Mouse (Mus musculus) hindbrain, embryonic 11.5 days (tissue): Measurements from ENCODE around the gene Grb2. TPM values are rescaled to one million over a fixed set of nuclear protein-coding genes. Genes with fewer than 3 reads are reported as not detected.
A peak's percentile ranks its signal among the peaks of the same experiment; 100 is the strongest.

Experiments used
- ATAC-seq: fragments of 200-750 bp; cut with Nextera tagmentation; 2 replicates; pipeline ENCODE4 v1.8.0; 2017; ENCODE audit warnings: mild to moderate bottlenecking, moderate TSS enrichment, moderate library complexity; ENCODE audit not compliant: low FRiP score
- DNase-seq: peaks from one replicate; pipeline ENCODE4 v3.0.0-alpha.2; 2015; ENCODE audit warnings: low spot score
- H3K27ac ChIP-seq: fragments of 300-500 bp; sonication (generic); 2 replicates; pipeline ENCODE4 v1.5.1; 2014; ENCODE audit warnings: mild to moderate bottlenecking, low read depth, low read length
- H3K27me3 ChIP-seq: fragments of 300-500 bp; sonication (generic); 2 replicates; pipeline ENCODE4 v1.6.1; 2014; ENCODE audit warnings: mild to moderate bottlenecking, low read length, moderate library complexity, mixed read lengths; ENCODE audit not compliant: control insufficient read depth, insufficient read depth
- H3K36me3 ChIP-seq: fragments of 300-500 bp; sonication (generic); 2 replicates; pipeline ENCODE4 v1.6.1; 2014; ENCODE audit warnings: mild to moderate bottlenecking, low read length, moderate library complexity, mixed read lengths; ENCODE audit not compliant: control insufficient read depth, insufficient read depth
- H3K4me1 ChIP-seq: fragments of 300-500 bp; sonication (generic); replicated peaks from 2 replicates; pipeline ENCODE4 v1.6.1; 2014; ENCODE audit warnings: low read length, mixed read lengths; ENCODE audit not compliant: control insufficient read depth, insufficient read depth
- H3K4me2 ChIP-seq: fragments of 300-500 bp; sonication (generic); replicated peaks from 2 replicates; pipeline ENCODE4 v1.6.1; 2014; ENCODE audit warnings: mild to moderate bottlenecking, low read depth, low read length
- H3K4me3 ChIP-seq: fragments of 300-500 bp; sonication (generic); 2 replicates; pipeline ENCODE4 v1.5.1; 2014; ENCODE audit warnings: low read depth, low read length
- H3K9ac ChIP-seq: fragments of 300-500 bp; sonication (generic); 2 replicates; pipeline ENCODE4 v1.6.1; 2014; ENCODE audit warnings: low read depth, low read length
- H3K9me3 ChIP-seq: fragments of 300-500 bp; sonication (generic); 2 replicates; pipeline ENCODE4 v1.6.1; 2016; ENCODE audit warnings: low read length; ENCODE audit not compliant: control insufficient read depth
- WGBS: fragments of 180-500 bp; shearing (Covaris S2); extraction: QIAGEN DNeasy Blood & Tissue Kit; methylation state at CpG from one replicate; pipeline ENCODE4 v1.1.7; 2014; 5-methylcytosine and 5-hydroxymethylcytosine counted together
- polyA plus RNA-seq: library from polyadenylated mRNA; unstranded; fragments of >200 nt; fragmentation: Nextera tagmentation; extraction: Ambion mirVana; gene quantifications from 2 replicates; pipeline ENCODE4 v1.2.1, GENCODE M21; 2014

Gene Grb2
- polyA plus RNA-seq, 1 experiment from 2014 or later: 79.2 TPM

- peak overlapping the region; percentile 98 for H3K9ac ChIP-seq
- H3K4me1 ChIP-seq: peaks cover 10% of the 10 kb centered on the region
- H3K9me3 ChIP-seq: no peaks in the 10 kb centered on the region
- DNase-seq (peak; percentile 76), ATAC-seq (peak; percentile 77)
- H3K27me3 ChIP-seq: no peaks in the 10 kb centered on the region
- H3K4me3 ChIP-seq: peak overlapping the region; percentile 98
- peak overlapping the region; percentile 85 for H3K4me2 ChIP-seq
- 1% methylated on average over 39 of the region's 44 CpGs for WGBS
- H3K36me3 ChIP-seq: no peaks in the 10 kb centered on the region
- peak overlapping the region; percentile 95 for H3K27ac ChIP-seq
These were observed 836 bp downstream of the Grb2 start for GRCm38 (mm10) chr11:115707313-115708208.

- no peak for DNase-seq
- H3K9ac ChIP-seq: no peak overlapping the region
- peaks cover 10% of the 10 kb centered on the region for H3K4me1 ChIP-seq
- H3K9me3 ChIP-seq: no peaks in the 10 kb centered on the region
- H3K4me3 ChIP-seq: no peak overlapping the region
- no peaks in the 10 kb centered on the region for H3K27me3 ChIP-seq
- H3K4me2 ChIP-seq: peak overlapping the region; percentile 85; the same call in 1 of the 2 replicates
- no peak for ATAC-seq
- WGBS: 92% methylated on average over 10 of the region's 10 CpGs
- H3K27ac ChIP-seq: no peak overlapping the region
- H3K36me3 ChIP-seq: no peaks in the 10 kb centered on the region
These were observed 1.8 kb downstream of the Grb2 start for GRCm38 (mm10) chr11:115706584-115706983.

GRCm38 (mm10) chr11:115705561-115705960, 2.8 kb downstream of the Grb2 start:
- Histone ChIP-seq H3K4me3 (no peak overlapping the region), H3K27ac (no peak overlapping the region), H3K9ac (no peak overlapping the region), H3K36me3 (no peaks in the 10 kb centered on the region), H3K9me3 (no peaks in the 10 kb centered on the region), H3K27me3 (no peaks in the 10 kb centered on the region), H3K4me1 (peaks cover 10% of the 10 kb centered on the region), H3K4me2 (no peak overlapping the region)
- 80% methylated on average over 2 of the region's 2 CpGs for WGBS
- ATAC-seq (no peak), DNase-seq (no peak)

- Histone ChIP-seq H3K9ac (no peak overlapping the region), H3K4me3 (no peak overlapping the region), H3K27me3 (no peaks in the 10 kb centered on the region), H3K4me1 (peaks cover 13% of the 10 kb centered on the region), H3K9me3 (no peaks in the 10 kb centered on the region), H3K27ac (no peak overlapping the region), H3K4me2 (no peak overlapping the region), H3K36me3 (no peaks in the 10 kb centered on the region)
- 91% methylated on average over 10 of the region's 10 CpGs for WGBS
- ATAC-seq (no peak), DNase-seq (no peak)
These were observed 3.7 kb downstream of the Grb2 start for GRCm38 (mm10) chr11:115704648-115705047.

GRCm38 (mm10) chr11:115703466-115703865, 4.9 kb downstream of the Grb2 start:
- no peak for DNase-seq
- H3K4me2 ChIP-seq: no peak overlapping the region
- no peak overlapping the region for H3K27ac ChIP-seq
- no peak overlapping the region for H3K4me3 ChIP-seq
- WGBS: 93% methylated on average over 2 of the region's 2 CpGs
- H3K4me1 ChIP-seq: peaks cover 11% of the 10 kb centered on the region
- H3K9ac ChIP-seq: no peak overlapping the region
- H3K9me3 ChIP-seq: no peaks in the 10 kb centered on the region
- no peaks in the 10 kb centered on the region for H3K36me3 ChIP-seq
- no peaks in the 10 kb centered on the region for H3K27me3 ChIP-seq
- no peak for ATAC-seq

GRCm38 (mm10) chr11:115698986-115699728, 9.2 kb downstream of the Grb2 start:
- Histone ChIP-seq H3K27ac (peak overlapping the region; percentile 87), H3K9ac (peak overlapping the region; percentile 59), H3K4me1 (0 out of 2 replicates have a peak, but pooled peaks cover 3% of the 10 kb centered on the region), H3K9me3 (no peaks in the 10 kb centered on the region), H3K27me3 (no peaks in the 10 kb centered on the region), H3K36me3 (peaks cover 4% of the 10 kb centered on the region; the same call in 1 of the 2 replicates), H3K4me2 (peak overlapping the region; percentile 52), H3K4me3 (peak overlapping the region; percentile 43)
- ATAC-seq (peak; percentile 97), DNase-seq (peak; percentile 91)
- 10% methylated on average over 17 of the region's 17 CpGs for WGBS

GRCm38 (mm10) chr11:115697722-115698121, 10.7 kb downstream of the Grb2 start:
- Histone ChIP-seq H3K27ac (no peak overlapping the region), H3K9ac (no peak overlapping the region), H3K4me2 (no peak overlapping the region), H3K4me3 (no peak overlapping the region), H3K9me3 (no peaks in the 10 kb centered on the region), H3K27me3 (no peaks in the 10 kb centered on the region), H3K4me1 (0 out of 2 replicates have a peak, but pooled peaks cover 3% of the 10 kb centered on the region), H3K36me3 (peaks cover 4% of the 10 kb centered on the region; the same call in 1 of the 2 replicates)
- ATAC-seq: no peak
- DNase-seq: no peak
- WGBS: 93% methylated on average over 3 of the region's 3 CpGs

- Histone ChIP-seq H3K27ac (no peak overlapping the region), H3K4me1 (0 out of 2 replicates have a peak, but pooled peaks cover 3% of the 10 kb centered on the region), H3K4me3 (no peak overlapping the region), H3K36me3 (peaks cover 4% of the 10 kb centered on the region; the same call in 1 of the 2 replicates), H3K27me3 (no peaks in the 10 kb centered on the region), H3K9ac (no peak overlapping the region), H3K9me3 (no peaks in the 10 kb centered on the region), H3K4me2 (no peak overlapping the region)
- DNase-seq: no peak
- 96% methylated on average over 2 of the region's 2 CpGs for WGBS
- no peak for ATAC-seq
These were observed 11.3 kb downstream of the Grb2 start for GRCm38 (mm10) chr11:115697091-115697490.
